In genomic region chr11:57652206-57652922, GRCm38 (mm10) we compare ENCODE assay signal across 11 mouse cellular contexts. TPM values are rescaled to one million over a fixed set of nuclear protein-coding genes. Genes with fewer than 3 reads are reported as not detected.
DNase-seq lines count a peak whose midpoint lies in the region; ATAC-seq lines count a peak whose summit lies in the region.
"Had no signal": no experiment of that assay in that cellular context is flagged by ENCODE, and none has a peak within 500 bp of the region (broad histone marks: within the 10 kb centered on the region; RNA-seq: fewer than 3 reads in every experiment).

No protein-coding gene starts in this region.

- H3K27ac ChIP-seq in heart, embryonic 13.5 days (replicated peaks) = no peak overlapping the region
- H3K27ac ChIP-seq in liver, embryonic 13.5 days = peak overlapping the region; percentile 99
- H3K27ac ChIP-seq: lung, embryonic 15.5 days had no signal

- no peak for ATAC-seq in heart, embryonic 13.5 days (ENCODE audit: extremely low read depth, insufficient number of reproducible peaks, low FRiP score, low TSS enrichment)
- ATAC-seq in liver, embryonic 13.5 days (ENCODE audit: low read depth) = no peak

- peak overlapping the region; percentile 56 for H3K4me2 ChIP-seq in heart, embryonic 13.5 days
- peak overlapping the region; percentile 99 for H3K4me2 ChIP-seq in liver, embryonic 13.5 days

- H3K27me3 ChIP-seq in heart, embryonic 13.5 days (replicated peaks) = no peaks in the 10 kb centered on the region
- H3K27me3 ChIP-seq in liver, embryonic 13.5 days = no peaks in the 10 kb centered on the region
- H3K27me3 ChIP-seq: heart, embryonic 15.5 days; lung, embryonic 15.5 days had no signal

- no peak for DNase-seq in heart, postnatal 14 days
- DNase-seq in thymus, postnatal 4 days = peak; percentile 8
- DNase-seq in thymus, postnatal 10 days (ENCODE audit: low spot score in 2 of 2) = no peak
- no peak for DNase-seq in liver, embryonic 13.5 days
- no peak for DNase-seq in cerebellum, adult 9-10 months
- DNase-seq in layer of hippocampus, adult 9-11 months = no peak
- DNase-seq: adrenal gland, postnatal 36 days; thymus, postnatal 25 days had no signal

- 0 out of 2 replicates have a peak, but pooled peaks cover 3% of the 10 kb centered on the region for H3K36me3 ChIP-seq in heart, embryonic 13.5 days
- H3K36me3 ChIP-seq in liver, embryonic 13.5 days = peaks cover 24% of the 10 kb centered on the region
- H3K36me3 ChIP-seq: heart, embryonic 15.5 days; lung, embryonic 15.5 days had no signal

- peak overlapping the region; percentile 67 for H3K9ac ChIP-seq in heart, embryonic 13.5 days
- H3K9ac ChIP-seq in liver, embryonic 13.5 days = peak overlapping the region; percentile 99
- H3K9ac ChIP-seq: lung, embryonic 15.5 days had no signal

- intact Hi-C loops in heart, postnatal 14 days (cut with DNase I) = no loop called here

- H3K9me3 ChIP-seq in heart, embryonic 13.5 days = no peaks in the 10 kb centered on the region
- no peaks in the 10 kb centered on the region for H3K9me3 ChIP-seq in liver, embryonic 13.5 days (replicated peaks)
- H3K9me3 ChIP-seq: heart, embryonic 15.5 days; lung, embryonic 15.5 days had no signal

- 82% methylated on average over 23 of the region's 23 CpGs for WGBS in heart, embryonic 13.5 days
- WGBS in liver, embryonic 13.5 days (ENCODE audit: insufficient replicate concordance) = 81% methylated on average over 23 of the region's 23 CpGs

- peak overlapping the region; percentile 20; the same call in 1 of the 2 replicates for H3K4me3 ChIP-seq in heart, embryonic 13.5 days
- H3K4me3 ChIP-seq in liver, embryonic 13.5 days (replicated peaks) = peak overlapping the region; percentile 48
- H3K4me3 ChIP-seq: heart, embryonic 15.5 days; lung, embryonic 15.5 days had no signal

- peaks cover 85% of the 10 kb centered on the region for H3K4me1 ChIP-seq in heart, embryonic 13.5 days
- peaks cover 100% of the 10 kb centered on the region for H3K4me1 ChIP-seq in liver, embryonic 13.5 days (replicated peaks)

RNA-seq across cellular contexts. Expression of gene Galnt10, which starts 7.1 kb away (rescaled TPM):
- 10.3 and 11.4 TPM in 2 replicates for polyA plus RNA-seq in heart, embryonic 13.5 days (2015; fragmentation: Nextera tagmentation; extraction: Ambion mirVana)
- 10 to 100 TPM; 11.1 to 12.8 TPM for total RNA-seq in heart, postnatal 14 days (2021)
- 23.6 and 27.5 TPM in 2 replicates for polyA plus RNA-seq in liver, embryonic 13.5 days (2015; fragmentation: Nextera tagmentation; extraction: Ambion mirVana)
